Mouse (Mus musculus): ENCODE data around the gene Vhl. TPM values are rescaled to one million over a fixed set of nuclear protein-coding genes. Genes with fewer than 3 reads are reported as not detected.

Gene Vhl
- total and polyA plus RNA-seq, 3 experiments: 12.0 to 12.5 TPM; not detected in 1

Other genes starting within 250 kb of the Vhl start
- gene Tada3, start 246.1 kb upstream of the Vhl start, total RNA-seq (2012; rRNA removed): 25.0 and 26.1 TPM in 2 replicates
- 10 to 100 TPM in 1 of 2 experiments, not detected in 1; 62.2 TPM for gene Tada3, start 246.1 kb upstream of the Vhl start, polyA plus RNA-seq (2012; ENCODE audit: insufficient read depth in 1 of 2, insufficient read length in 2 of 2, low read depth in 1 of 2, low replicate concordance in 2 of 2, missing spikeins in 1 of 2)
- gene Arpc4, start 245.8 kb upstream of the Vhl start, total RNA-seq (2012; rRNA removed): 217 and 231 TPM in 2 replicates
- 100 to 1,000 TPM in 1 of 2 experiments, not detected in 1; 375 TPM for gene Arpc4, start 245.8 kb upstream of the Vhl start, polyA plus RNA-seq (2012; ENCODE audit: insufficient read depth in 1 of 2, insufficient read length in 2 of 2, low read depth in 1 of 2, low replicate concordance in 2 of 2, missing spikeins in 1 of 2)
- gene Ttll3, start 234.7 kb upstream of the Vhl start, total RNA-seq (2012; rRNA removed): 4.1 and 5.7 TPM in 2 replicates
- 10 to 100 TPM in 1 of 2 experiments, not detected in 1; 11.2 TPM for gene Ttll3, start 234.7 kb upstream of the Vhl start, polyA plus RNA-seq (2012; ENCODE audit: insufficient read depth in 1 of 2, insufficient read length in 2 of 2, low read depth in 1 of 2, low replicate concordance in 2 of 2, missing spikeins in 1 of 2)
- gene Rpusd3, start 204.6 kb upstream of the Vhl start, total RNA-seq (2012; rRNA removed): 24.8 and 29.4 TPM in 2 replicates
- gene Rpusd3, start 204.6 kb upstream of the Vhl start, polyA plus RNA-seq (2012; ENCODE audit: insufficient read depth in 1 of 2, insufficient read length in 2 of 2, low read depth in 1 of 2, low replicate concordance in 2 of 2, missing spikeins in 1 of 2): 10 to 100 TPM in 1 of 2 experiments, not detected in 1; 34.1 TPM
- not detected in 2 replicates for gene Cidec, start 188.2 kb upstream of the Vhl start, total RNA-seq (2012; rRNA removed)
- gene Cidec, start 188.2 kb upstream of the Vhl start, polyA plus RNA-seq (2012; ENCODE audit: insufficient read depth in 1 of 2, insufficient read length in 2 of 2, low read depth in 1 of 2, low replicate concordance in 2 of 2, missing spikeins in 1 of 2): not detected
- gene Jagn1, start 181.4 kb upstream of the Vhl start, total RNA-seq (2012; rRNA removed): 82.8 and 95.6 TPM in 2 replicates
- 10 to 100 TPM in 1 of 2 experiments, not detected in 1; 80.6 TPM for gene Jagn1, start 181.4 kb upstream of the Vhl start, polyA plus RNA-seq (2012; ENCODE audit: insufficient read depth in 1 of 2, insufficient read length in 2 of 2, low read depth in 1 of 2, low replicate concordance in 2 of 2, missing spikeins in 1 of 2)
- 0.13 TPM in 1 of 2 replicates, not detected in the other for gene Il17re, start 165.5 kb upstream of the Vhl start, total RNA-seq (2012; rRNA removed)
- not detected for gene Il17re, start 165.5 kb upstream of the Vhl start, polyA plus RNA-seq (2012; ENCODE audit: insufficient read depth in 1 of 2, insufficient read length in 2 of 2, low read depth in 1 of 2, low replicate concordance in 2 of 2, missing spikeins in 1 of 2)
- 0.52 and 1.2 TPM in 2 replicates for gene Il17rc, start 152.5 kb upstream of the Vhl start, total RNA-seq (2012; rRNA removed)
- gene Il17rc, start 152.5 kb upstream of the Vhl start, polyA plus RNA-seq (2012; ENCODE audit: insufficient read depth in 1 of 2, insufficient read length in 2 of 2, low read depth in 1 of 2, low replicate concordance in 2 of 2, missing spikeins in 1 of 2): 1 to 10 TPM in 1 of 2 experiments, not detected in 1; 1.8 TPM
- gene Creld1, start 140.7 kb upstream of the Vhl start, total RNA-seq (2012; rRNA removed): 4.1 and 5.9 TPM in 2 replicates
- gene Creld1, start 140.7 kb upstream of the Vhl start, polyA plus RNA-seq (2012; ENCODE audit: insufficient read depth in 1 of 2, insufficient read length in 2 of 2, low read depth in 1 of 2, low replicate concordance in 2 of 2, missing spikeins in 1 of 2): 10 to 100 TPM in 1 of 2 experiments, not detected in 1; 26.7 TPM
- 0.08 TPM in 1 of 2 replicates, not detected in the other for gene Prrt3, start 122.0 kb upstream of the Vhl start, total RNA-seq (2012; rRNA removed)
- under 1 TPM in 1 of 2 experiments, not detected in 1; 0.10 TPM for gene Prrt3, start 122.0 kb upstream of the Vhl start, polyA plus RNA-seq (2012; ENCODE audit: insufficient read depth in 1 of 2, insufficient read length in 2 of 2, low read depth in 1 of 2, low replicate concordance in 2 of 2, missing spikeins in 1 of 2)
- gene Emc3, start 92.3 kb upstream of the Vhl start, total RNA-seq (2012; rRNA removed): 56.7 and 73.1 TPM in 2 replicates
- 100 to 1,000 TPM in 1 of 2 experiments, 10 to 100 TPM in 1; 62.3 to 172 TPM for gene Emc3, start 92.3 kb upstream of the Vhl start, polyA plus RNA-seq (2012; ENCODE audit: insufficient read depth in 1 of 2, insufficient read length in 2 of 2, low read depth in 1 of 2, low replicate concordance in 2 of 2, missing spikeins in 1 of 2)
- gene Fancd2, start 92.3 kb upstream of the Vhl start, total RNA-seq (2012; rRNA removed): 14.0 and 14.1 TPM in 2 replicates
- 10 to 100 TPM; 18.5 to 35.0 TPM for gene Fancd2, start 92.3 kb upstream of the Vhl start, polyA plus RNA-seq (2012; ENCODE audit: insufficient read depth in 1 of 2, insufficient read length in 2 of 2, low read depth in 1 of 2, low replicate concordance in 2 of 2, missing spikeins in 1 of 2)
- 0.12 and 0.13 TPM in 2 replicates for gene Fancd2os, start 23.2 kb upstream of the Vhl start, total RNA-seq (2012; rRNA removed)
- gene Fancd2os, start 23.2 kb upstream of the Vhl start, polyA plus RNA-seq (2012; ENCODE audit: insufficient read depth in 1 of 2, insufficient read length in 2 of 2, low read depth in 1 of 2, low replicate concordance in 2 of 2, missing spikeins in 1 of 2): under 1 TPM in 1 of 2 experiments, not detected in 1; 0.22 TPM
- gene Brk1, start 19.2 kb upstream of the Vhl start, total RNA-seq (2012; rRNA removed): 134 and 147 TPM in 2 replicates
- 100 to 1,000 TPM in 1 of 2 experiments, not detected in 1; 161 TPM for gene Brk1, start 19.2 kb upstream of the Vhl start, polyA plus RNA-seq (2012; ENCODE audit: insufficient read depth in 1 of 2, insufficient read length in 2 of 2, low read depth in 1 of 2, low replicate concordance in 2 of 2, missing spikeins in 1 of 2)
- 5.2 TPM in 2 replicates for gene Irak2, start 14.5 kb downstream of the Vhl start, total RNA-seq (2012; rRNA removed)
- 1 to 10 TPM in 1 of 2 experiments, not detected in 1; 6.8 TPM for gene Irak2, start 14.5 kb downstream of the Vhl start, polyA plus RNA-seq (2012; ENCODE audit: insufficient read depth in 1 of 2, insufficient read length in 2 of 2, low read depth in 1 of 2, low replicate concordance in 2 of 2, missing spikeins in 1 of 2)
- 111 and 136 TPM in 2 replicates for gene Tatdn2, start 73.1 kb downstream of the Vhl start, total RNA-seq (2012; rRNA removed)
- 100 to 1,000 TPM; 102 to 121 TPM for gene Tatdn2, start 73.1 kb downstream of the Vhl start, polyA plus RNA-seq (2012; ENCODE audit: insufficient read depth in 1 of 2, insufficient read length in 2 of 2, low read depth in 1 of 2, low replicate concordance in 2 of 2, missing spikeins in 1 of 2)
- gene Ghrl, start 95.9 kb downstream of the Vhl start, total RNA-seq (2012; rRNA removed): 0.26 and 0.81 TPM in 2 replicates
- 1 to 10 TPM in 1 of 2 experiments, not detected in 1; 2.8 TPM for gene Ghrl, start 95.9 kb downstream of the Vhl start, polyA plus RNA-seq (2012; ENCODE audit: insufficient read depth in 1 of 2, insufficient read length in 2 of 2, low read depth in 1 of 2, low replicate concordance in 2 of 2, missing spikeins in 1 of 2)
- gene Sec13, start 116.8 kb downstream of the Vhl start, total RNA-seq (2012; rRNA removed): 269 and 277 TPM in 2 replicates
- gene Sec13, start 116.8 kb downstream of the Vhl start, polyA plus RNA-seq (2012; ENCODE audit: insufficient read depth in 1 of 2, insufficient read length in 2 of 2, low read depth in 1 of 2, low replicate concordance in 2 of 2, missing spikeins in 1 of 2): 100 to 1,000 TPM; 182 to 209 TPM

Data from MEL (cell line).